Mouse (Mus musculus): ENCODE measurements around the gene Ntmt1. TPM values are rescaled to one million over a fixed set of nuclear protein-coding genes. Genes with fewer than 3 reads are reported as not detected.

Gene Ntmt1
- polyA plus RNA-seq, 1 experiment from 2014 or later: 30.2 TPM

- WGBS (ENCODE audit: insufficient replicate concordance): 17% methylated on average over 15 of the region's 15 CpGs
- TF ChIP-seq CTCF (IDR thresholded peaks at IDR 0.05; ENCODE audit: low read depth): peak; percentile 12; the same call in 1 of the 2 replicates
- peak; percentile 31; the same call in 1 of the 2 replicates for TF ChIP-seq EP300 (IDR thresholded peaks at IDR 0.05; ENCODE audit: low read depth)
- H3K9me3 ChIP-seq (ENCODE audit: low read length): no peaks in the 10 kb centered on the region
- peak; percentile 53 for ATAC-seq
- H3K4me1 ChIP-seq (ENCODE audit: insufficient read depth): peaks cover 36% of the 10 kb centered on the region
- H3K27me3 ChIP-seq (ENCODE audit: insufficient read depth, low read length): no peaks in the 10 kb centered on the region
- H3K36me3 ChIP-seq (replicated peaks; ENCODE audit: insufficient read depth, low read length): no peaks in the 10 kb centered on the region
- H3K4me3 ChIP-seq (ENCODE audit: low read depth, low read length): peak overlapping the region; percentile 54
- DNase-seq: peak; percentile 57
- H3K27ac ChIP-seq (ENCODE audit: low read depth): peak overlapping the region; percentile 88
- peak overlapping the region; percentile 67 for H3K9ac ChIP-seq (replicated peaks)
- peak overlapping the region; percentile 90 for H3K4me2 ChIP-seq (ENCODE audit: low read depth, low read length)
Observed at GRCm38 (mm10) chr2:30772581-30773312, 34.9 kb upstream of the Ntmt1 start.

- no peaks in the 10 kb centered on the region for H3K36me3 ChIP-seq (replicated peaks; ENCODE audit: insufficient read depth, low read length)
- peaks cover 36% of the 10 kb centered on the region for H3K4me1 ChIP-seq (ENCODE audit: insufficient read depth)
- H3K27me3 ChIP-seq (ENCODE audit: insufficient read depth, low read length): no peaks in the 10 kb centered on the region
- TF ChIP-seq EP300 (IDR thresholded peaks at IDR 0.05; ENCODE audit: low read depth) (no peak), CTCF (IDR thresholded peaks at IDR 0.05; ENCODE audit: low read depth) (no peak)
- 64% methylated on average over 8 of the region's 8 CpGs for WGBS (ENCODE audit: insufficient replicate concordance)
- H3K4me2 ChIP-seq (ENCODE audit: low read depth, low read length): peak overlapping the region; percentile 90
- H3K4me3 ChIP-seq (ENCODE audit: low read depth, low read length): peak overlapping the region; percentile 54
- DNase-seq: no peak
- no peaks in the 10 kb centered on the region for H3K9me3 ChIP-seq (ENCODE audit: low read length)
- ATAC-seq: peak; percentile 2; the same call in 1 of the 2 replicates
- H3K27ac ChIP-seq (ENCODE audit: low read depth): peak overlapping the region; percentile 88
- peak overlapping the region; percentile 67 for H3K9ac ChIP-seq (replicated peaks)
Observed at GRCm38 (mm10) chr2:30773313-30774005, 34.2 kb upstream of the Ntmt1 start.

GRCm38 (mm10) chr2:30775955-30776354 lies 31.7 kb upstream of the Ntmt1 start:
- ATAC-seq (no peak), DNase-seq (no peak)
- Histone ChIP-seq H3K4me2 (ENCODE audit: low read depth, low read length) (no peak overlapping the region), H3K27me3 (ENCODE audit: insufficient read depth, low read length) (no peaks in the 10 kb centered on the region), H3K36me3 (replicated peaks; ENCODE audit: insufficient read depth, low read length) (no peaks in the 10 kb centered on the region), H3K9ac (replicated peaks) (no peak overlapping the region), H3K4me3 (ENCODE audit: low read depth, low read length) (no peak overlapping the region), H3K27ac (ENCODE audit: low read depth) (no peak overlapping the region), H3K4me1 (ENCODE audit: insufficient read depth) (peaks cover 25% of the 10 kb centered on the region), H3K9me3 (ENCODE audit: low read length) (no peaks in the 10 kb centered on the region)
- TF ChIP-seq CTCF (IDR thresholded peaks at IDR 0.05; ENCODE audit: low read depth): peak; percentile 64
- TF ChIP-seq EP300 (IDR thresholded peaks at IDR 0.05; ENCODE audit: low read depth): no peak
- 55% methylated on average over 3 of the region's 3 CpGs for WGBS (ENCODE audit: insufficient replicate concordance)

GRCm38 (mm10) chr2:30777266-30777665 lies 30.4 kb upstream of the Ntmt1 start:
- H3K4me1 ChIP-seq (ENCODE audit: insufficient read depth): peaks cover 16% of the 10 kb centered on the region
- H3K4me2 ChIP-seq (ENCODE audit: low read depth, low read length): no peak overlapping the region
- no peak overlapping the region for H3K27ac ChIP-seq (ENCODE audit: low read depth)
- DNase-seq (no peak), ATAC-seq (no peak)
- H3K4me3 ChIP-seq (ENCODE audit: low read depth, low read length): no peak overlapping the region
- TF ChIP-seq EP300 (IDR thresholded peaks at IDR 0.05; ENCODE audit: low read depth) (no peak), CTCF (IDR thresholded peaks at IDR 0.05; ENCODE audit: low read depth) (no peak)
- no peak overlapping the region for H3K9ac ChIP-seq (replicated peaks)
- WGBS (ENCODE audit: insufficient replicate concordance): 79% methylated on average over 3 of the region's 3 CpGs
- H3K9me3 ChIP-seq (ENCODE audit: low read length): no peaks in the 10 kb centered on the region
- no peaks in the 10 kb centered on the region for H3K27me3 ChIP-seq (ENCODE audit: insufficient read depth, low read length)
- H3K36me3 ChIP-seq (replicated peaks; ENCODE audit: insufficient read depth, low read length): no peaks in the 10 kb centered on the region

- no peak overlapping the region for H3K27ac ChIP-seq (ENCODE audit: low read depth)
- TF ChIP-seq EP300 (IDR thresholded peaks at IDR 0.05; ENCODE audit: low read depth) (no peak), CTCF (IDR thresholded peaks at IDR 0.05; ENCODE audit: low read depth) (no peak)
- no peaks in the 10 kb centered on the region for H3K27me3 ChIP-seq (ENCODE audit: insufficient read depth, low read length)
- no peak overlapping the region for H3K4me3 ChIP-seq (ENCODE audit: low read depth, low read length)
- ATAC-seq (no peak), DNase-seq (no peak)
- no peak overlapping the region for H3K9ac ChIP-seq (replicated peaks)
- H3K9me3 ChIP-seq (ENCODE audit: low read length): no peaks in the 10 kb centered on the region
- WGBS (ENCODE audit: insufficient replicate concordance): 79% methylated on average over 4 of the region's 4 CpGs
- peaks cover 11% of the 10 kb centered on the region for H3K4me1 ChIP-seq (ENCODE audit: insufficient read depth)
- no peaks in the 10 kb centered on the region for H3K36me3 ChIP-seq (replicated peaks; ENCODE audit: insufficient read depth, low read length)
- H3K4me2 ChIP-seq (ENCODE audit: low read depth, low read length): no peak overlapping the region
Observed at GRCm38 (mm10) chr2:30778235-30778634, 29.4 kb upstream of the Ntmt1 start.

- H3K27me3 ChIP-seq (ENCODE audit: insufficient read depth, low read length): no peaks in the 10 kb centered on the region
- no peaks in the 10 kb centered on the region for H3K9me3 ChIP-seq (ENCODE audit: low read length)
- 33% methylated on average over 5 of the region's 5 CpGs for WGBS (ENCODE audit: insufficient replicate concordance)
- H3K36me3 ChIP-seq (replicated peaks; ENCODE audit: insufficient read depth, low read length): no peaks in the 10 kb centered on the region
- H3K4me1 ChIP-seq (ENCODE audit: insufficient read depth): peaks cover 9% of the 10 kb centered on the region
- no peak for DNase-seq
- H3K4me2 ChIP-seq (ENCODE audit: low read depth, low read length): no peak overlapping the region
- H3K4me3 ChIP-seq (ENCODE audit: low read depth, low read length): no peak overlapping the region
- ATAC-seq: 0 out of 2 replicates have a peak, but pooled peaks have one; percentile 30
- H3K27ac ChIP-seq (ENCODE audit: low read depth): no peak overlapping the region
- TF ChIP-seq EP300 (IDR thresholded peaks at IDR 0.05; ENCODE audit: low read depth) (no peak), CTCF (IDR thresholded peaks at IDR 0.05; ENCODE audit: low read depth) (no peak)
- no peak overlapping the region for H3K9ac ChIP-seq (replicated peaks)
Observed at GRCm38 (mm10) chr2:30779241-30779640, 28.4 kb upstream of the Ntmt1 start.

Measured in liver, postnatal 0 days (tissue).